Mouse (Mus musculus) kidney, adult 2 months (tissue): ENCODE data around the gene Tomm22.

Source experiments
- CTCF ChIP-seq: fragments of 200-500 bp; conservative IDR thresholded peaks from 2 replicates; pipeline ENCODE4 v1.5.1; 2011; ENCODE audit warnings: low read depth, mild to moderate bottlenecking, control low read depth, low read length, moderate library complexity, mixed read lengths; ENCODE audit not compliant: insufficient read depth, insufficient read length
- POLR2A ChIP-seq: fragments of 200-500 bp; IDR thresholded peaks from one replicate; pipeline ENCODE4 v1.6.1; 2011; ENCODE audit warnings: low read depth, low read length, control low read depth

GRCm38 (mm10) chr15:79648130-79648529 lies 22.5 kb upstream of the Tomm22 start:
- TF ChIP-seq CTCF = no peak
- TF ChIP-seq POLR2A = no peak
